Mouse (Mus musculus): ENCODE measurements around the gene Rmi2. TPM values are rescaled to one million over a fixed set of nuclear protein-coding genes. Genes with fewer than 3 reads are reported as not detected.

The Rmi2 gene
- polyA plus RNA-seq, 1 experiment, result 0.29 TPM

GRCm38 (mm10) chr16:10936700-10937319 lies 102.0 kb downstream of the Rmi2 start:
- H3K4me1 ChIP-seq (ENCODE audit: control insufficient read depth, insufficient read depth, low read length), result no peaks in the 10 kb centered on the region
- H3K4me3 ChIP-seq (ENCODE audit: insufficient read depth, low read length), result no peak overlapping the region
- no peak overlapping the region for H3K27ac ChIP-seq (ENCODE audit: insufficient read depth, low read length)
- TF ChIP-seq POLR2A (IDR thresholded peaks at IDR 0.05; ENCODE audit: extremely low read depth, insufficient read depth, low read length), result no peak

GRCm38 (mm10) chr16:10937497-10937896 lies 102.6 kb downstream of the Rmi2 start:
- Histone ChIP-seq H3K4me1 (ENCODE audit: control insufficient read depth, insufficient read depth, low read length) (no peaks in the 10 kb centered on the region), H3K27ac (ENCODE audit: insufficient read depth, low read length) (no peak overlapping the region), H3K4me3 (ENCODE audit: insufficient read depth, low read length) (no peak overlapping the region)
- no peak for TF ChIP-seq POLR2A (IDR thresholded peaks at IDR 0.05; ENCODE audit: extremely low read depth, insufficient read depth, low read length)
- no peak for TF ChIP-seq CTCF (IDR thresholded peaks at IDR 0.05; ENCODE audit: extremely low read depth, insufficient read depth, low read length)

GRCm38 (mm10) chr16:10939932-10940331 lies 105.1 kb downstream of the Rmi2 start:
- Histone ChIP-seq H3K27ac (ENCODE audit: insufficient read depth, low read length) (no peak overlapping the region), H3K4me1 (ENCODE audit: control insufficient read depth, insufficient read depth, low read length) (no peaks in the 10 kb centered on the region), H3K4me3 (ENCODE audit: insufficient read depth, low read length) (no peak overlapping the region)
- no peak for TF ChIP-seq CTCF (IDR thresholded peaks at IDR 0.05; ENCODE audit: extremely low read depth, insufficient read depth, low read length)
- no peak for TF ChIP-seq POLR2A (IDR thresholded peaks at IDR 0.05; ENCODE audit: extremely low read depth, insufficient read depth, low read length)

GRCm38 (mm10) chr16:10940661-10941060 lies 105.8 kb downstream of the Rmi2 start:
- TF ChIP-seq POLR2A (IDR thresholded peaks at IDR 0.05; ENCODE audit: extremely low read depth, insufficient read depth, low read length) (no peak), CTCF (IDR thresholded peaks at IDR 0.05; ENCODE audit: extremely low read depth, insufficient read depth, low read length) (no peak)
- Histone ChIP-seq H3K27ac (ENCODE audit: insufficient read depth, low read length) (no peak overlapping the region), H3K4me3 (ENCODE audit: insufficient read depth, low read length) (no peak overlapping the region), H3K4me1 (ENCODE audit: control insufficient read depth, insufficient read depth, low read length) (no peaks in the 10 kb centered on the region)

Other genes with a start within 250 kb of the Rmi2 start
- gene Socs1, start 49.5 kb upstream of the Rmi2 start, polyA plus RNA-seq (2012; rRNA removed), result 0.71 and 0.81 TPM in 2 replicates
- gene Tnp2, start 46.4 kb upstream of the Rmi2 start, polyA plus RNA-seq (2012; rRNA removed), result not detected in 2 replicates
- gene Prm3, start 44.1 kb upstream of the Rmi2 start, polyA plus RNA-seq (2012; rRNA removed), result not detected in 2 replicates
- not detected in 2 replicates for gene Prm2, start 38.9 kb upstream of the Rmi2 start, polyA plus RNA-seq (2012; rRNA removed)
- gene Prm1, start 29.2 kb upstream of the Rmi2 start, polyA plus RNA-seq (2012; rRNA removed), result not detected in 2 replicates
- not detected in 2 replicates for gene Gm11172, start 22.1 kb upstream of the Rmi2 start, polyA plus RNA-seq (2012; rRNA removed)
- gene Snn, start 225.9 kb downstream of the Rmi2 start, polyA plus RNA-seq (2012; rRNA removed), result 174 and 183 TPM in 2 replicates
- gene Litaf, start 231.1 kb downstream of the Rmi2 start, polyA plus RNA-seq (2012; rRNA removed), result 37.0 and 45.0 TPM in 2 replicates